Mouse (Mus musculus) liver, postnatal 0 days (tissue): ENCODE results near the gene Rbfox3.

ENCODE experiments used
- CTCF ChIP-seq: sonication (generic); IDR thresholded peaks from 2 replicates; pipeline ENCODE4 v1.5.1; 2016; ENCODE audit warnings: antibody characterized with exemption, low read depth
- EP300 ChIP-seq: IDR thresholded peaks from 2 replicates; pipeline ENCODE4 v1.6.1; 2016; ENCODE audit warnings: antibody characterized with exemption, low read depth, mild to moderate bottlenecking

DNA sequence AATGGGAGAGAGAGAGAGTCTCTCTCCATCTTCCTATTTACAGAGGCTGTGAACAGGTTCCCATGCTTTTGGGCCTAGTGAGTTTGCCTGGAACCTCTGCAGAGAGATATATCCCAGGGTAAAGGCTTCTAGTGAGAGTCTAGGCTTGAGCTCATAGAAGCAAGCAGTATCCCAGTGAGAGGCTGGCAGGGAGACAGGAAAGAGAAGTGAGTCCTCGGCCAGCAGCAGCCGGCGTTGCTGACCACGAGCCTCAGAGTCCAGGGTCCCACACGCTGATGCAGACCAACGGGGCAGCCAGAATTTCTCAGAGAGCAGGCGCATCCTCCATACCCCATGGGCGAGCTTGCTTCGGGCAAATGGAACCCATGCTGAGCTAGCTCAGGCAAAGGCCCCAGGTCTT, 363.2 kb downstream of the Rbfox3 start:
- TF ChIP-seq CTCF, result no peak
- no peak for TF ChIP-seq EP300
